Mouse (Mus musculus) naive thymus-derived CD4-positive, alpha-beta T cell, adult 2 months (primary cell): ENCODE data around the gene Hdac11.
A peak's percentile ranks its signal among the peaks of the same experiment; 100 is the strongest.
"Not testable (repeated sequence)": the region's sequence is repeated elsewhere in the genome, so short reads cannot be mapped to it uniquely, and the experiment has no call there.

Experiments used
- DNase-seq: peaks from one replicate; pipeline ENCODE4 v3.0.0-alpha.2; 2011; ENCODE audit warnings: low read depth

The Hdac11 gene

GRCm38 (mm10) chr6:91156554-91157236, at the start of gene Hdac11:
TSS of gene Hdac11 (plus strand) at chr6:91156665.
- peak; percentile 57 for DNase-seq

GRCm38 (mm10) chr6:91108301-91108916, 48.1 kb upstream of the Hdac11 start:
- peak; percentile 51 for DNase-seq

GRCm38 (mm10) chr6:91108917-91109450, 47.5 kb upstream of the Hdac11 start:
- DNase-seq, result peak; percentile 62

GRCm38 (mm10) chr6:91109489-91109888, 47.0 kb upstream of the Hdac11 start:
- DNase-seq, result no peak

DNA sequence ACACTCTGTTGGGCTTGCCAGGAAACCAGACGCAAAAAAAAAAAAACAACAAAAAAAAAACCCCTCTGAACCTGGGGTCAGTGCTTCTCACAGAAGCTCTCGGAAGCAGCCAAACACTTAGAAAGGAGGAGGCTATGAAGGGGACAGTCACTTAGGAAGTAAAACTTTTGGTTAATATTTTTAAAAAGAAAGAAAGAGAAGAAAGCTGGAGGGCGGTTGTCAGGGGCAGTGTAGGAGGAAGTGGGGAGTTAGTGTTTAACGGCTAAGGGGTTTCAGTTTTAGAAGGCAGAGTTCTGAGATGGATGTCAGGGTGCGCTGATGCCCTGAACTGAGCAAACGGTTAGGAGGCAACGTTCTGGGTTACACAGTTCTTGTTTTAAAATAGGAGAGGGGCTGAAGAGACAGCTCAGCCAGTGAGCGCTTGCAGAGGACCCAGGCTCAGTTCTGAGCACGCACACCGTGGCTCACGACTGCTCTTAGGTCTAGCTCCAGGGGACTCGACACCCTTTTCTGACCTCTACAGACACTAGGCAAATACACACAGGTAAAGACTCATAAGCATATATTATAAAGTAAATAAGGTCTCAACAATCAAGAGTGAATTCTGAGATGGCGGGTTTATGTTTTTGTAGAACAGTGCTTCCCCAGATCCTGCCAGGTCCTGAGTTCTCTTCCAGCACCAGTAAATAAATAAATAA, 46.0 kb upstream of the Hdac11 start:
- DNase-seq, result peak; percentile 60

DNA sequence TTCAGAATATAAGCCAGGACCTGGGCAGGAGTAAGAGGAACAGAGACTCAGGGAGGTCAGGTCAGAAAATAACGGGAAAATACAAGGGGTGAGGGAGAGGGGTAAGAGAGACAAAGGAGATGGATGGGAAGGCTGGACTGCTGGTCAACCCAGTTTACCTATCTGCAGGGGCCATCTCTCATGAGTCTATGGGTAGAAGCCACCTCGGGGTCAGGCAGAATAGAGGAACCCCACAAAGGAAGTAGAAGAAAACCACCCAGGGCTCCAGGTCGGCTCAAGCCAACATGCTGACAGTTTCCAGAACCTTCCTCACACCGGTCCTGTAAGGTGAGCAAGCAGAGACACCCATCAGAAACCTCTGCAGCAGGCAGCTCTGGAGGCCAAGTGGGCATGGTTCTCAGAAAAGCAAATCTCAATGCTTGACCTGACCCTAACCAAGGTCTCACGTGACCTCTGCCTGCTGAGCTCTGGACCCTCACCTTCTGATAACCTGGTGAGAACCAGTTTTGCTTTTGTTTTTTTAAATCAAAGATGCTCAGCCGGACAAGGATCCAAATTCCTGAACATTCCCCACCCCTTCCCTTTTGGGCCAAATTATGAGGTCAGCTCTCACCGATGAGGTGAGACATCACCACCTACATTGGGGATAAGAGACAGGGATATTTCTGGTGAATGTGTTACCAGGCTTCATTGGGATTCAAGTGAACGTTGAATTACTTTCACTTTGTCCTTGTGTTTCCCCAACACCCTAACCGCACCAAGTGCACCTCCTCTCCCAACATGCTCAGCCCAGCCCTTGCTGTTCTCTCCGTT, 45.1 kb upstream of the Hdac11 start:
- peak; percentile 59 for DNase-seq

DNA sequence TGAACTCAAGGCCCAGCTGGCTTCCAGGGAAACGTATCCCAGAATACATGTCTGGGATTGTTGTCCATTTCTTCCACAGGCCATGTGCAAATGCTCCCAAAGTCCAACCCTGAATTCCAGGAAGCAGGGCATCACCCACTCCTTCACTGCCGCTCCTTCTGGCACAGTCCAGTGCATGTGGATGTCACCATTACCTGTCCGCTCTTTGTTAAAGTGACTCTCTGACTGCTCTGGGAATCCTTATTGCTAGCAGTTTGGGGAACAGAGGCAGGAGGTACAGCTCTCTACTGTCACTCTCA, 44.6 kb upstream of the Hdac11 start:
- DNase-seq, result no peak

GRCm38 (mm10) chr6:91114716-91115115, 41.7 kb upstream of the Hdac11 start:
- peak; percentile 80 for DNase-seq

DNA sequence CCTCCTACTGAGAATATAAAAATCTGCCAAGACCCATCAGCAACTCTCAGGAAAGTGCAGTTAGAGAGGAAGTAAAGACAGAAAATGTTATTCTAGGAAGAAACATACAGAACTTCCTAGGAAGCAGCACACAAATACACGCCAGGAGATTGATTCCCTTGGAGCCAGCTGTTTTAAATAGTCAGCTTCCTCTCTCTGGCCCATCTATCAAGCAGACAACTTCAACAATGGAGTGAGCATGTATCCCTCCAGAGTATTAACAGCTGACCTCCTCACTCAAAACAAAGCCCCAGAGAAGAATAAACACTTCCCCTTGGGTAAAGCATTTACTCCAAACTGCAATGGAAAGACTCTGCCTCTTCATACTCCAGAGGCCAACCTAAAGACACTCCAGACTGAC, 41.3 kb upstream of the Hdac11 start:
- DNase-seq, result no peak

DNA sequence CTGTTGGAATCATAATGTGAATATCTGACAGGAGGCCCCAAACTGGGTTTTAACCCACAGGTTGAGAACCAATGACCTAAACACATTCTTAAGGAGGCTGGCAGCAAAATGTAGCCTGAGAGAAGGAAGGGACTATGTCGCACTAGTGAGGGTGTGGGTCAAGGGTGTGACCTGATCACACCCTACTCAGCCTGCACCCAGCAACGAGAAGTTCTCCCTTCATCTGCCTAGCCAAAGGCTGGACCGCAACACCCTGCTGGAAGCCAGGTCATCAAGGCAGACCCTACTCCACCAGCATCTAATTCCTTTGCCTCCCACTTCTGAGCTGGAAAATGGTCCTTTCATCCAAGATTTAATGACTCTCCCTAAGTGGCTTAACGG, 40.6 kb upstream of the Hdac11 start:
- DNase-seq, result no peak

- DNase-seq, result peak; percentile 97
These were observed 40.0 kb upstream of the Hdac11 start, which contains the start of gene Nup210 for GRCm38 (mm10) chr6:91116244-91117145. TSS of gene Nup210 (minus strand) at chr6:91116829.

- DNase-seq, result no peak
These were observed 39.3 kb upstream of the Hdac11 start for GRCm38 (mm10) chr6:91117149-91117548.

DNA sequence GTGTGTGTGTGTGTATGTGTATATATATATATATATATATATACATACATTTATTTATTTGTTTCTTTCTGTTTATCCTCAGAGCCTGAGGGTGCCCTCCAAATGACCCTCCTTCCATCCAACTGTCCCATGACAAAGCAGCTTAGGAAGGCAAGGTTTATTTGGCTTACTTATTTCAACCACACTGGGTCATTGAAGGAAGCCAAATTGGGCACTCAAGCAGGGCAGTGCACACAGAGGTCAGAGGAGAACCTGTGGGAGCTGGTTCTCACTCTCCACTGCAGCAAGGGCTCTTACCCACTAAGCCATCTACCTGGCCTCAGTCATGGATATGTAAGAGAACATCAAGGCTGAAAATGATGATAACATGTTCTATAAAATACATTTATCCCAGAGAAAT, 37.9 kb upstream of the Hdac11 start:
- DNase-seq, result no peak

GRCm38 (mm10) chr6:91120206-91120605, 36.3 kb upstream of the Hdac11 start:
- DNase-seq, result no peak

DNA sequence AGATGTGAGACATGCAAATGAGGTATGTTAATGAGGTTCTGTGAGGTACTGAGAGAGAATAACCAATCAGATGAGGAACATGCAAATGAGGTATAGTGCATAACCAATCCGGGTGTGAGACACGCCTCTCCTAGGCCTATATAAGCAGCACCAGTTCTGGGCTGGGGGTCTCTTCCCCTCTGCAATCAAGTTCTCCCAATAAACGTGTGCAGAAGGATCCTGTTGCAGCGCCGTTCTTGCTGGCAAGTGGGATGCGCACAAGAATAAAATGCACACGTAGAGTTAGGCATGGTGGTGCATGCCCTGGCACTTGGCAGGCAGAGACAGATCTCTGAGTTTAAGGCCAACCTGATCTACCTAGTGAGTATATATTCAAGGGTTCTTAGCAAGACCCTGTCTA, 35.4 kb upstream of the Hdac11 start:
- not testable (repeated sequence) for DNase-seq

DNA sequence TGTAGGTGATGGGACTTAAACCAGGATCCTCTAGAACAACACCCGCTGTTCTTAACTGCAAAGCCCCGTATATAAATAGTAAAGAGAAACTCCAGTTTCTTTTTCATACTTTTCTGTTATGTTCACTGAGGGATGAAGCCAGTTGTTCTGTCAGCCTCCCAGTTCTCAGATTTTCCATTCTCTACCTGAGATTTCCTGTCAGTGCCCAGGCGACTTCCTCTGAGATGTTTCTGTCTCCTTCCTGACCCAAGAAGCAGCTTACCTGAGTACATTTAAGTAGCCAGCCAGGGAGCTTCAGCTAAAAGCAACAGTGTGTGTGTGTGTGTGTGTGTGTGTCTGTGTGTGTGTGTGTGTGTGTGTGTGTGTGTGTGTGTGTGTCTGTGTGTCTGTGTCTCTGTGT, 33.0 kb upstream of the Hdac11 start:
- peak; percentile 69 for DNase-seq

DNA sequence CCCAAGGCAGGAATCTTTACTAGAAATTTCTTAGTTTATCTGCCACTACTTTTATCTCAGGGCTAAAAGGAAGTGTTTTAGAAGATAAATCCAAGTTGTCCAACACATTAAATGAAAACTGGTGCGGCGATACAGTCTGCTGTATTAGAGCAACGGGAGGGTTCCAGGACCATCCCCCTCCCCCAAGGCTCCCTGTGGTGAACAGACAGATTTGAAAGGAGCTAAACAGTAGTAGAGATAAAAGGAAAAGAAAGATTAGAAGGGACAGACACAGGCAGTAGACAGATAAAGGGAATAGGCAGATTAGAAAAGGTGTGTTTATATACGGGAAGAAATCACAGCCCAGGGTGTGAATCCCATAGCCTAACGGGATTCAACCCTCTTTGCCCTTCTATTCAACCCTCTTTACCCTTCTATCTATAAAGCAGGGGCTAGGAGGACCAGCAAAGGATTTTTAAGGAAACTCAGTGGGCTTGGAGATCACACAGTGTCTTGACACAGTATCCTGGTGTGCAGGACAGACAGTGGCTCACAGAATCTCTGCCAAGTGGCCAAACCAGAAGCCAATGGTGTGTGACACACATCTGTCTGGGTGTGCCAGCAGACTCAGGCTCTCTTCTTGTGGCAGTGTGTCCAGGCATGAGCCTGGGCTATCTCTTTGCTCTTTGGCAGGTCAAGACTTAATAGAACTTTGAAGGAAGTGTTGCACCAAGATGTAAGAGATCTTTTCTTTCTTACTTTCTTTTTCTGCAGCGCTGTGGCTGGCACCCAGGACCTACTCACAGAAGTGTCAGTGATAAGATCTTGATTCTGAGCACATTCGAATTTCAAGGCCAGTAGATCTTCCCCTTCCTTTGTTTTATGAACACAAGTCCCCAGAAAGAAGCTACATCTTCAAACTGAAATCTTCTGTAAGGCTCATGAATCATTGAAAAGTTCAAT, 31.9 kb upstream of the Hdac11 start:
- peak; percentile 64 for DNase-seq

GRCm38 (mm10) chr6:91125228-91125585, 31.3 kb upstream of the Hdac11 start:
- no peak for DNase-seq

- DNase-seq, result peak; percentile 64
These were observed 27.5 kb upstream of the Hdac11 start for GRCm38 (mm10) chr6:91128996-91129395.

DNA sequence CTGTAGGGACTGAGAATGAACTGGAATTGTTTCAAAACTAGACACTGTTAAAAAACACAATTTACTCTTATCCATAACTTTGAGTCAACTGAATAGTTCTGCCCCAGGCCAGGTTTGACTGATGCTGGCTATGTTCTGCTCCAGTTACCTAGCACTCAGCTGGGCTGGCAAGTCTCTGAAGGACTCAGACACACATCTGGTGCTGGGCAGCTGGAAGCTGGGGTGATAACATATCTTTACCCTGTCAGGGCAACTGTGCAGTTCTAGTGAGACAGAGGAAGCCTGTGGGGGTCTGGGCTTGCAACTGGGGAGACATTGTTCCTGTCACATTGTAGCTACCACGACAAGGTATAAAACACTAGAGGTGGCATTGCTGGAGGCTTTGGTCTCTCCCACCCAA, 25.6 kb upstream of the Hdac11 start:
- DNase-seq, result no peak
